Mouse (Mus musculus) ES-Bruce4 (cell line): ENCODE measurements around the gene Tada1.

Experiments
- CTCF ChIP-seq: IDR thresholded peaks from one replicate; pipeline ENCODE4 v1.8.1; 2011; ENCODE audit warnings: low read depth, low read length
- EP300 ChIP-seq: IDR thresholded peaks from 2 replicates; pipeline ENCODE4 v1.6.1; 2011; ENCODE audit warnings: low read depth, low read length; ENCODE audit not compliant: insufficient read depth

DNA sequence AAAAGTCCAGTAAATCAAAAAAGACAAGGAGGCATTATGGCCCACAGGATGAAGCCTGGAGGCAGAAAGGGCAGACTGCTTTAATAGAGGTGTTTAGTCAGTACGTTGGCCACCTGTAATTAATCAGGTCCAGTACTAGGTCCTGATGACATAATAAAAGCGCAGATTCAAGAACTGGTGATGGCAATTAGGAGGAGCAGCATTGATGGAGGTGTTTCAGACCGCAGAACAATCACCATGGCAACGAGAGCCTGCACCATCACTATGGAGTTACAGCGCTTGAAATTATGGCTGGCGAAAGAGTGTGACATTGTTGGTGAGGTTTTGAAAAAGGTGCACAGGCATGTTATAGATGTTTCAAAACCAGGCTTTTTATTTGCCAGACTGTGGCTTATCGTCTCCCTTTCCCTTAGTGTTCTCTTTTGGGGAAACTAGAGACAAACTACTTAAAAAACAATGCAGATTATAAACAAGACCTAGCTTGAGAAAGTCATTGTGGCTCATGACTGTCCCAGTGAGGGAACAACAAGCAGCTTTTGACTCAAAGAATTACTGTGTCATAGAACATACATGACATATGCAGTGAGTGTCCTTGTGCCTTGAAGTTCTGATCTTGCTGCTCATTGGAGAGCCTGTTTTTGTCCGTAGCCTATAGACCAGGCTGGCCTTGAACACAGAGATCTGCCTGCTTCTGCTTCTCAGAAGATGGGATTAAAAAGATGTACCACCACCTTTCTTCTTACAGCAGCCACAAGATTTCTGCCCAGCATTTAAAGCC lies 34.4 kb upstream of the Tada1 start:
- TF ChIP-seq CTCF (no peak), EP300 (no peak)
